Mouse (Mus musculus) G1E (cell line): Measurements from ENCODE around the gene Pltp. TPM values are rescaled to one million over a fixed set of nuclear protein-coding genes. Genes with fewer than 3 reads are reported as not detected.
A peak's percentile ranks its signal among the peaks of the same experiment; 100 is the strongest.

Experiments used
- ATAC-seq: 2 replicates; pipeline ENCODE4 v1.8.0; 2016; ENCODE audit warnings: mild to moderate bottlenecking; ENCODE audit not compliant: insufficient number of reproducible peaks, poor library complexity, low FRiP score, severe bottlenecking; ENCODE audit errors: extremely low read depth
- DNase-seq: peaks from one replicate; pipeline ENCODE4 v3.0.0; 2012; ENCODE audit warnings: low spot score
- H3K27me3 ChIP-seq: 2 replicates; pipeline ENCODE4 v1.6.1; 2012; ENCODE audit warnings: mild to moderate bottlenecking, low read length, inconsistent platforms; ENCODE audit not compliant: insufficient read depth
- H3K36me3 ChIP-seq: replicated peaks from 2 replicates; pipeline ENCODE3; 2012; ENCODE audit warnings: mild to moderate bottlenecking, inconsistent platforms
- H3K4me1 ChIP-seq: 2 replicates; pipeline ENCODE4 v1.6.1; 2012; ENCODE audit warnings: low read depth, low read length, inconsistent platforms, mixed read lengths; ENCODE audit not compliant: insufficient read depth
- H3K4me3 ChIP-seq: 2 replicates; pipeline ENCODE4 v1.5.1; 2012; ENCODE audit warnings: low read depth, mild to moderate bottlenecking, inconsistent platforms, low read length, moderate library complexity, mixed read lengths
- H3K9me3 ChIP-seq: replicated peaks from 2 replicates; pipeline ENCODE4 v1.6.1; 2012; ENCODE audit warnings: inconsistent platforms
- CTCF ChIP-seq: IDR thresholded peaks from 2 replicates; pipeline ENCODE4 v1.5.1; 2012; ENCODE audit warnings: low read depth, low read length, inconsistent platforms, mixed read lengths
- GATA1 ChIP-seq: IDR thresholded peaks from 2 replicates; pipeline ENCODE4 v1.6.1; 2012; ENCODE audit warnings: borderline replicate concordance, low read length, inconsistent platforms, mixed read lengths
- GATA2 ChIP-seq: IDR thresholded peaks from 2 replicates; pipeline ENCODE4 v1.6.1; 2012; ENCODE audit warnings: low read depth, low read length, inconsistent platforms, borderline replicate concordance
- POLR2AphosphoS5 ChIP-seq: IDR thresholded peaks from 2 replicates; pipeline ENCODE4 v1.6.1; 2012; ENCODE audit warnings: low read depth, low read length, inconsistent platforms; ENCODE audit not compliant: insufficient replicate concordance
- TAL1 ChIP-seq: conservative IDR thresholded peaks from 2 replicates; pipeline ENCODE4 v1.6.1; 2012; ENCODE audit warnings: low read depth, low read length, inconsistent platforms, mixed read lengths
- polyA plus RNA-seq: library from polyadenylated mRNA; stranded (reverse); fragments of >175 nt; gene quantifications from 2 replicates; pipeline ENCODE4 v1.2.3, GENCODE M21; 2012
- total RNA-seq, 2 experiments: library from RNA; stranded (forward) in 1 of 2; stranded (reverse) in 1 of 2; fragments of 200-1000 nt in 1 of 2; fragments of >200 nt in 1 of 2; fragmentation: Nextera tagmentation in 1 of 2; gene quantifications; 2 replicates each; pipeline ENCODE4 v1.2.3; 2014 to 2017

The Pltp gene
- total RNA-seq (2014; fragmentation: Nextera tagmentation) (not detected in 2 replicates), total RNA-seq (2017) (not detected in 2 replicates), polyA plus RNA-seq (not detected in 2 replicates)

- H3K4me1 ChIP-seq: peaks cover 14% of the 10 kb centered on the region
- no peak for ATAC-seq
- H3K27me3 ChIP-seq: peaks cover 63% of the 10 kb centered on the region
- DNase-seq: no peak
- TF ChIP-seq POLR2AphosphoS5 (no peak), GATA1 (no peak), CTCF (no peak), GATA2 (no peak), TAL1 (no peak)
- no peaks in the 10 kb centered on the region for H3K36me3 ChIP-seq
- H3K4me3 ChIP-seq: peak within 1 kb of the TSS; percentile 9; the same call in 1 of the 2 replicates
- 0 out of 2 replicates have a peak, but pooled peaks cover 3% of the 10 kb centered on the region for H3K9me3 ChIP-seq
Measured at GRCm38 (mm10) chr2:164857101-164857821, at the start of gene Pltp. Gene Pltp (minus strand): TSS chr2:164857711.

GRCm38 (mm10) chr2:164906071-164906470, 48.6 kb upstream of the Pltp start:
- TF ChIP-seq GATA2: no peak
- no peak for TF ChIP-seq TAL1
- no peak for TF ChIP-seq POLR2AphosphoS5
- peak; percentile 34; the same call in 1 of the 2 replicates for TF ChIP-seq CTCF
- no peak for TF ChIP-seq GATA1
- ATAC-seq (no peak), DNase-seq (no peak)
- Histone ChIP-seq H3K4me1 (peaks cover 37% of the 10 kb centered on the region), H3K36me3 (peaks cover 88% of the 10 kb centered on the region), H3K9me3 (peaks cover 11% of the 10 kb centered on the region), H3K4me3 (no peak overlapping the region), H3K27me3 (no peaks in the 10 kb centered on the region; the same call in 1 of the 2 replicates)

- TF ChIP-seq GATA2 (no peak), CTCF (no peak), GATA1 (no peak), TAL1 (no peak), POLR2AphosphoS5 (no peak)
- Histone ChIP-seq H3K9me3 (peaks cover 11% of the 10 kb centered on the region), H3K36me3 (peaks cover 100% of the 10 kb centered on the region), H3K4me3 (no peak overlapping the region), H3K4me1 (peaks cover 15% of the 10 kb centered on the region), H3K27me3 (no peaks in the 10 kb centered on the region; the same call in 1 of the 2 replicates)
- DNase-seq: no peak
- no peak for ATAC-seq
Measured at GRCm38 (mm10) chr2:164903496-164903895, 46.0 kb upstream of the Pltp start.

- Histone ChIP-seq H3K4me1 (peaks cover 13% of the 10 kb centered on the region; the same call in 1 of the 2 replicates), H3K36me3 (peaks cover 100% of the 10 kb centered on the region), H3K4me3 (no peak overlapping the region), H3K9me3 (peaks cover 4% of the 10 kb centered on the region), H3K27me3 (no peaks in the 10 kb centered on the region; the same call in 1 of the 2 replicates)
- TF ChIP-seq GATA1: no peak
- TF ChIP-seq POLR2AphosphoS5: no peak
- no peak for TF ChIP-seq GATA2
- ATAC-seq: no peak
- DNase-seq: no peak
Measured at GRCm38 (mm10) chr2:164901380-164901779, 43.9 kb upstream of the Pltp start.

- no peak for ATAC-seq
- no peaks in the 10 kb centered on the region; the same call in 1 of the 2 replicates for H3K27me3 ChIP-seq
- H3K36me3 ChIP-seq: peaks cover 100% of the 10 kb centered on the region
- peaks cover 15% of the 10 kb centered on the region for H3K4me1 ChIP-seq
- no peak for DNase-seq
- no peaks in the 10 kb centered on the region for H3K9me3 ChIP-seq
- TF ChIP-seq GATA1 (no peak), CTCF (no peak), POLR2AphosphoS5 (no peak), TAL1 (no peak), GATA2 (no peak)
- no peak overlapping the region for H3K4me3 ChIP-seq
Measured at GRCm38 (mm10) chr2:164899723-164900459, 42.4 kb upstream of the Pltp start.

GRCm38 (mm10) chr2:164899034-164899433, 41.5 kb upstream of the Pltp start:
- no peak overlapping the region for H3K4me3 ChIP-seq
- H3K36me3 ChIP-seq: peaks cover 100% of the 10 kb centered on the region
- no peaks in the 10 kb centered on the region for H3K9me3 ChIP-seq
- TF ChIP-seq GATA2 (no peak), POLR2AphosphoS5 (no peak), TAL1 (no peak), CTCF (no peak), GATA1 (no peak)
- peaks cover 18% of the 10 kb centered on the region for H3K4me1 ChIP-seq
- ATAC-seq (no peak), DNase-seq (no peak)
- H3K27me3 ChIP-seq: no peaks in the 10 kb centered on the region; the same call in 1 of the 2 replicates
